Mouse (Mus musculus) hindbrain, embryonic 15.5 days (tissue): ENCODE results near the gene Mknk2. TPM values are rescaled to one million over a fixed set of nuclear protein-coding genes. Genes with fewer than 3 reads are reported as not detected.

Experiments used
- ATAC-seq: fragments of 200-750 bp; cut with Nextera tagmentation; 2 replicates; pipeline ENCODE4 v1.8.0; 2017; ENCODE audit warnings: low read depth, moderate number of reproducible peaks, moderate TSS enrichment; ENCODE audit not compliant: low FRiP score
- H3K27ac ChIP-seq: fragments of 300-500 bp; sonication (generic); replicated peaks from 2 replicates; pipeline ENCODE4 v1.5.1; 2015; ENCODE audit warnings: mild to moderate bottlenecking, inconsistent platforms
- H3K27me3 ChIP-seq: fragments of 300-500 bp; sonication (generic); 2 replicates; pipeline ENCODE4 v1.6.1; 2015; ENCODE audit warnings: control low read depth, inconsistent platforms
- H3K36me3 ChIP-seq: fragments of 300-500 bp; sonication (generic); 2 replicates; pipeline ENCODE4 v1.6.1; 2015; ENCODE audit warnings: control low read depth, inconsistent platforms
- H3K4me1 ChIP-seq: fragments of 300-500 bp; sonication (generic); replicated peaks from 2 replicates; pipeline ENCODE4 v1.6.1; 2015; ENCODE audit warnings: control low read depth, inconsistent platforms
- H3K4me2 ChIP-seq: fragments of 300-500 bp; sonication (generic); 2 replicates; pipeline ENCODE4 v1.6.1; 2015; ENCODE audit warnings: moderate library complexity, mild to moderate bottlenecking, inconsistent platforms
- H3K4me3 ChIP-seq: fragments of 300-500 bp; sonication (generic); 2 replicates; pipeline ENCODE4 v1.5.1; 2015; ENCODE audit warnings: mild to moderate bottlenecking, inconsistent platforms
- H3K9ac ChIP-seq: fragments of 300-500 bp; sonication (generic); 2 replicates; pipeline ENCODE4 v1.6.1; 2015; ENCODE audit warnings: inconsistent platforms
- H3K9me3 ChIP-seq: fragments of 300-500 bp; sonication (generic); 2 replicates; pipeline ENCODE4 v1.6.1; 2016; ENCODE audit warnings: control low read depth, inconsistent platforms
- WGBS: fragments of 180-500 bp; shearing (Covaris S2); methylation state at CpG from one replicate; pipeline ENCODE4 v1.1.7; 2015; 5-methylcytosine and 5-hydroxymethylcytosine counted together
- polyA plus RNA-seq: library from polyadenylated mRNA; unstranded; fragments of >200 nt; fragmentation: Nextera tagmentation; extraction: Ambion mirVana; gene quantifications from 2 replicates; pipeline ENCODE4 v1.2.1, GENCODE M21; 2015

The Mknk2 gene
- polyA plus RNA-seq, 1 experiment from 2014 or later = 61.0 TPM

- Histone ChIP-seq H3K9me3 (no peaks in the 10 kb centered on the region), H3K27ac (no peak overlapping the region), H3K27me3 (no peaks in the 10 kb centered on the region), H3K4me1 (no peaks in the 10 kb centered on the region), H3K9ac (no peak overlapping the region), H3K4me3 (no peak overlapping the region), H3K4me2 (no peak overlapping the region), H3K36me3 (peaks cover 35% of the 10 kb centered on the region)
- no peak for ATAC-seq
- 91% methylated on average over 4 of the region's 4 CpGs for WGBS
These were observed 7.1 kb upstream of the Mknk2 start for GRCm38 (mm10) chr10:80684984-80685383.

GRCm38 (mm10) chr10:80684214-80684613 is 6.3 kb upstream of the Mknk2 start:
- H3K4me1 ChIP-seq = peaks cover 5% of the 10 kb centered on the region; the same call in 1 of the 2 replicates
- 55% methylated on average over 6 of the region's 6 CpGs for WGBS

DNA sequence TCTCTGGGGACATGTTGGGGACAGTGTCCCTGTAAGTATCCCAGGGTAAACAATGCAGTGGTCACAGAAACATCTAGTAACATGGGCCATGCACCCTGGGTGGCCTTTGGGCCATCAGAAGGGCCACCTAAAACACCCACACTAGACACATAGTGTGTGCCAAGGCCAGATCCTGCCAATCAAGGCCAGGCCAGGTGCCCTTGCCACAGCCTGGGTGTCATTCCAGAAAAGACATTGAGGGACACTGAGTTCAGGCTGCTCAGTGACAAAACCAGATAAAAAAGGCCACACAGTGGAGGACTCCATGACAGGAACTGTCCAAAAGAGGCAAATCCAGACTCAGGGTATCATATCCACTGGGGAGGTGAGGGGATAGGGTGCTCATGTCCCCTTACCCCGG is 5.7 kb upstream of the Mknk2 start:
- Histone ChIP-seq H3K4me1 (peaks cover 10% of the 10 kb centered on the region), H3K27ac (no peak overlapping the region), H3K27me3 (no peaks in the 10 kb centered on the region), H3K9ac (no peak overlapping the region), H3K4me3 (no peak overlapping the region), H3K4me2 (no peak overlapping the region), H3K9me3 (no peaks in the 10 kb centered on the region), H3K36me3 (peaks cover 27% of the 10 kb centered on the region)
- ATAC-seq = no peak
- WGBS = 100% methylated on average over 1 of the region's 1 CpGs

More at GRCm38 (mm10) chr10:80684214-80684613, 6.3 kb upstream of the Mknk2 start:
- no peak for ATAC-seq
- no peak overlapping the region for H3K9ac ChIP-seq
- no peaks in the 10 kb centered on the region for H3K27me3 ChIP-seq
- H3K9me3 ChIP-seq = no peaks in the 10 kb centered on the region
- H3K36me3 ChIP-seq = peaks cover 28% of the 10 kb centered on the region
- H3K27ac ChIP-seq = no peak overlapping the region
- no peak overlapping the region for H3K4me2 ChIP-seq
- no peak overlapping the region for H3K4me3 ChIP-seq

DNA sequence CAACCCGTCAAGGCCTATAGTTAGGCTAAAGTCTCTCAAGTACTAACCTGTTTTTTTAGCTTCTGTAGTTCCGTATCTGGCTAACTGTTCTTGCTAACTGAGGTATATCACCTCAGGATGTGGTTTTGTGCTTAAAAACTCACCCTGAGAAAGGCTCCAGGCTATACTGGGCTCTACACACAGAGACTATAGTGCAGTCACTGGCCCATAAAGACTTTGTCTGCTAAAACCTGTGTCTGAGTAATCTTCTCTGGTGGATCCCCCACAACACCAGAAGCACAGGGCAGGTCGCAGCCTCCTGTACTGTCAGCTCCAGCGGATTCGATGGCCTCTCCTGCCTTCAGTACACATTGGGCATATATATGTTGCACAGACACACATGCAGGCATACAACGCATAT is 4.1 kb upstream of the Mknk2 start:
- 94% methylated on average over 6 of the region's 6 CpGs for WGBS
- ATAC-seq = no peak
- no peak overlapping the region for H3K9ac ChIP-seq

GRCm38 (mm10) chr10:80680260-80680696 is 2.4 kb upstream of the Mknk2 start:
- 81% methylated on average over 2 of the region's 2 CpGs for WGBS
- Histone ChIP-seq H3K36me3 (peaks cover 6% of the 10 kb centered on the region), H3K27me3 (no peaks in the 10 kb centered on the region), H3K27ac (no peak overlapping the region), H3K4me2 (no peak overlapping the region), H3K4me1 (peaks cover 31% of the 10 kb centered on the region), H3K9ac (no peak overlapping the region), H3K9me3 (no peaks in the 10 kb centered on the region), H3K4me3 (no peak overlapping the region)
- no peak for ATAC-seq

More for the DNA sequence above, 4.1 kb upstream of the Mknk2 start:
- H3K9me3 ChIP-seq = no peaks in the 10 kb centered on the region
- no peak overlapping the region for H3K4me2 ChIP-seq
- H3K27me3 ChIP-seq = no peaks in the 10 kb centered on the region
- no peak overlapping the region for H3K4me3 ChIP-seq
- peaks cover 27% of the 10 kb centered on the region for H3K4me1 ChIP-seq
- H3K27ac ChIP-seq = no peak overlapping the region
- H3K36me3 ChIP-seq = peaks cover 23% of the 10 kb centered on the region

GRCm38 (mm10) chr10:80679556-80680259 is 1.8 kb upstream of the Mknk2 start:
- Histone ChIP-seq H3K27ac (peak overlapping the region; percentile 93; the same call in 1 of the 2 replicates), H3K36me3 (no peaks in the 10 kb centered on the region; the same call in 1 of the 2 replicates), H3K4me2 (no peak overlapping the region), H3K9me3 (no peaks in the 10 kb centered on the region), H3K4me3 (no peak overlapping the region), H3K4me1 (peaks cover 37% of the 10 kb centered on the region), H3K27me3 (no peaks in the 10 kb centered on the region), H3K9ac (no peak overlapping the region)
- ATAC-seq = no peak
- 67% methylated on average over 9 of the region's 9 CpGs for WGBS

- Histone ChIP-seq H3K9me3 (no peaks in the 10 kb centered on the region), H3K9ac (0 out of 2 replicates have a peak overlapping the region, but pooled peaks have one; percentile 4), H3K27ac (peak overlapping the region; percentile 93), H3K4me2 (no peak overlapping the region; the same call in 1 of the 2 replicates), H3K4me1 (peaks cover 46% of the 10 kb centered on the region), H3K27me3 (no peaks in the 10 kb centered on the region), H3K4me3 (no peak overlapping the region), H3K36me3 (no peaks in the 10 kb centered on the region)
- 54% methylated on average over 8 of the region's 10 CpGs for WGBS
- no peak for ATAC-seq
These were observed 877 bp upstream of the Mknk2 start for GRCm38 (mm10) chr10:80678601-80679377.

DNA sequence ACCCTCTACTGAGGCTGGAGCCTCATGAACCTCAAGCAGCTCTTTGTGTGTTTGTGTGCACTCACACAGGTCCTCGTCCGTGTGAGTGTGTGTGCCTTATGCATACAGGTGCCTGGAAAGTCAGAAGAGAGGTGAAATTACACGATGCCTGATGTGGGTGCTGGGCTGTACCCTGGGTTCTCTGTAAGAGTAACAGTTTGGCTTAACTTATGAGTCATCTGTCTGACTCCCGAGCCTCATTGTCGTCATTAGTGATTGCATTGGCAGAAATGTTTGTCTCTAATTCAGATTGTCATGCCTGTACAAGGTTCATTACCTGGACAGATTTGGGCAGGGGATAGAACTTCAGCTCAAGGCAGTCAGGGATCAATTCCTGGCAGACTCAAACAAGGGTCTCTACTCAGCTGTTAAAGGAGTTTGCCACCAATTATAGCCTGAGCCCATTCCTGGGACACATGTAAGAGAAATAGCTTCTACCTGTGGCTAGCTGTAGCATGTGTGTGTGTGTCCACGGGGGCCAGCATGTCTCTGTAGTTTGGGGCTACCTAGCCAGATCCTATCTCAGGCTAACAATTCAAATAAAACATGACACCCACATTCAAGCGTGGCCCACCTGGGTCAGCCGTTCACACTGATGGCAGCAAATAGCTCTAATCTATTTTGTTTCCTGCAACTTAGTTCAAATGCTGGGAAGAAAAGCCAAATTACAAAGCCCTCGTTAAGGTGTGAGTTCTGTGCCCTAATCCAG is 610 bp downstream of the Mknk2 start:
- H3K4me2 ChIP-seq = peak overlapping the region; percentile 89
- H3K9me3 ChIP-seq = no peaks in the 10 kb centered on the region
- ATAC-seq = no peak
- H3K4me3 ChIP-seq = peak overlapping the region; percentile 73
- peaks cover 61% of the 10 kb centered on the region for H3K4me1 ChIP-seq
- WGBS = 43% methylated on average over 9 of the region's 9 CpGs
- peak overlapping the region; percentile 63 for H3K9ac ChIP-seq
- no peaks in the 10 kb centered on the region for H3K27me3 ChIP-seq
- no peaks in the 10 kb centered on the region for H3K36me3 ChIP-seq
- peak overlapping the region; percentile 93 for H3K27ac ChIP-seq

DNA sequence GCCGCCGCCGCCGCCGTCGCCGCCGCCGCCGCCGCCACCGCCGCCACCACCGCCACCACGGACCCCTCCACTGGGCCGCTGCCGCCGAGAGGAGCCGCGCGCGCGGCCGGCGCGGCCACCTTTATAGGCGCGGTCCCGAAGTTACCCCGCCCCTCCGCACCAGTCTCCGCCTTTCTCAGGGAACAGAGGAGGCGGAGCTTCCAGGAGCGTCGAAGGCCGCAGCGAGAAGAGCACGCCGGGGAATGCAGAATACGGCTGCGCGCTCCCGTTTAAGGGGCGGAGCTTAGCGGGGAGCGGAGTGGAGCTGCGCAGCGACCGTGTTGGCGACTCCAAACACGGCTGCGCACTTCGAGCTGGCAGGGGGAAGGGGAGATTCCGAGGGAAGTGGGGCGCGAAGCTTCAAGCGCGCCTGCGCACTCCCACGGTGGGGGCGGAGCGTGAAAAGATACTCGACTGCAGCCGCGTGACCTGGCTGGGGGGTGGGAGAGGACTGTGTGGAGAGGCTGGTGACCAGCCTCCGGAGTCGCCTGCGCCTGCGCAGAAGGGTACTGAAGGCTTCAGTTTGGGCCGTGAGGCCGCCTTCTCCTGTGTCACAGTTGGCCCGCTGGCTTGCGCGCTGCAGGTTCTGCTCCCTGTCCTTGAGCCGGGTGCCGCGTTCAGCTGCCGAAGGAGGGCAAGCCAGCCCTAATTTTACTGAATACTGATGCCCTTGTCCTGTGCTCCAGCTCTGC is 1.5 kb downstream of the Mknk2 start:
- H3K4me1 ChIP-seq = peaks cover 71% of the 10 kb centered on the region
- WGBS = under 1% methylated on average over 63 of the region's 78 CpGs

DNA sequence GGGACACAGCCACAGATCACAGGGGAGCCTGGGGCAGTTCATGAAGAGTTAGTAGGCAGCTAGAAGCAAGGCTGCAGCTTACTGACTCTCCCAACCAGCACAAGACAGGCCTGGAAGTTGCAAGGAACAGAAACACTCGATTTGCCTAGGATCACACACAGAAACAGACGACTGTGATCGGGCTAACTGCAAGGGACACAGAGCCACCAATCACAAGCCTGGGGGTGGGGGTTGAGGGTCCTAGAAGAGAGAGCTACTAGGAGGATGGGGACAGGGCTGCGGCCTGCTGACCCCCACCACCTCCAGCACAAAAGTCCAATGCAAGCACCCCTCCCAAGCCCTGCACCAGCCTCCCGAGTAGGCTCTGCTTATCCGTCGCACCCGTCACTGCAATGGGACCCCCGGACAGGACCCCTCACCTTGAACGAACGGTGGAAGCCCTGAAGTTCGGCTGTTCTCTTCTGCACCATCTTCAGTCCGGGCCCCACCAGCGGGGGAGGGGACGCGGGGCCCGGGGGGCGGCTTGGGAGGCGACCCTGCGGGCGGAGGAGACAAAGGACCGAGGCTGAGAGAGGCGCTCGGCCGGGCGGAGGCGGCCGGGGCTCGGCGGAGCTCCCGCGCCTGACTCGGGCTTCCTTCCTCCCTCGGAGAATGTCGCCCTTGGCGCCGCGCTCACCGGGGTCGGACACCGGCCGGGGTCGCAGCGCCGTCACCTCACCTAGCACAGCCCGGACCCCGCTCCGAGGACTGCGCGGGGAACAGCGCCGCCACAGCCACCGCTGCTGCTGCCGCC is 2.3 kb downstream of the Mknk2 start:
- Histone ChIP-seq H3K4me1 (peaks cover 77% of the 10 kb centered on the region), H3K4me3 (peak overlapping the region; percentile 73), H3K36me3 (peaks cover 11% of the 10 kb centered on the region), H3K27ac (peak overlapping the region; percentile 93), H3K4me2 (peak overlapping the region; percentile 89), H3K9me3 (no peaks in the 10 kb centered on the region), H3K9ac (peak overlapping the region; percentile 82), H3K27me3 (no peaks in the 10 kb centered on the region)
- ATAC-seq = peak; percentile 0; the same call in 1 of the 2 replicates
- 1% methylated on average over 33 of the region's 54 CpGs for WGBS

More for the DNA sequence above, 1.5 kb downstream of the Mknk2 start:
- peaks cover 4% of the 10 kb centered on the region for H3K36me3 ChIP-seq
- H3K4me2 ChIP-seq = peak overlapping the region; percentile 89
- peak overlapping the region; percentile 93 for H3K27ac ChIP-seq
- peak overlapping the region; percentile 82 for H3K9ac ChIP-seq
- H3K4me3 ChIP-seq = peak overlapping the region; percentile 73
- ATAC-seq = peak; percentile 94
- no peaks in the 10 kb centered on the region for H3K9me3 ChIP-seq
- no peaks in the 10 kb centered on the region for H3K27me3 ChIP-seq
